Mouse (Mus musculus) olfactory bulb, adult 2 months (tissue): ENCODE data around the gene Rgs6. TPM values are rescaled to one million over a fixed set of nuclear protein-coding genes. Genes with fewer than 3 reads are reported as not detected.

Experiments used
- H3K27ac ChIP-seq: fragments of 200-500 bp; 2 replicates; pipeline ENCODE4 v1.5.1; 2012; ENCODE audit warnings: low read depth, low read length; ENCODE audit not compliant: insufficient read depth
- H3K4me1 ChIP-seq: fragments of 200-500 bp; 2 replicates; pipeline ENCODE4 v1.6.1; 2012; ENCODE audit warnings: low read length; ENCODE audit not compliant: control insufficient read depth, insufficient read depth
- H3K4me3 ChIP-seq: fragments of 200-500 bp; 2 replicates; pipeline ENCODE4 v1.5.1; 2012; ENCODE audit warnings: mild to moderate bottlenecking, low read depth, low read length, moderate library complexity; ENCODE audit not compliant: insufficient read depth
- CTCF ChIP-seq: fragments of 200-500 bp; IDR thresholded peaks from 2 replicates; pipeline ENCODE4 v1.5.1; 2012; ENCODE audit warnings: low read depth, mild to moderate bottlenecking, low read length, moderate library complexity; ENCODE audit not compliant: insufficient read depth
- POLR2A ChIP-seq: fragments of 200-500 bp; IDR thresholded peaks from 2 replicates; pipeline ENCODE4 v1.6.1; 2012; ENCODE audit warnings: mild to moderate bottlenecking, low read depth, low read length, moderate library complexity; ENCODE audit not compliant: insufficient read depth
- WGBS: fragments of 180-500 bp; shearing (Covaris S2); methylation state at CpG from one replicate; pipeline ENCODE4 v1.1.7; 2018; 5-methylcytosine and 5-hydroxymethylcytosine counted together
- polyA plus RNA-seq: library from polyadenylated mRNA; stranded (reverse); fragments of >200 nt; gene quantifications from 2 replicates; pipeline ENCODE4 v1.2.4, GENCODE M21; 2012; ENCODE audit warnings: low replicate concordance; ENCODE audit not compliant: missing spikeins, insufficient read depth, insufficient read length

The Rgs6 gene
- polyA plus RNA-seq, 1 experiment: not detected

- H3K27ac ChIP-seq: no peak overlapping the region
- H3K4me3 ChIP-seq: no peak overlapping the region
- WGBS: 58% methylated on average over 4 of the region's 4 CpGs
- H3K4me1 ChIP-seq: no peaks in the 10 kb centered on the region
- TF ChIP-seq POLR2A (no peak), CTCF (no peak)
These were observed 138.2 kb downstream of the Rgs6 start for GRCm38 (mm10) chr12:82726255-82726654.

GRCm38 (mm10) chr12:82731587-82731986 is 143.5 kb downstream of the Rgs6 start:
- TF ChIP-seq CTCF (no peak), POLR2A (no peak)
- WGBS: 75% methylated on average over 7 of the region's 7 CpGs
- no peak overlapping the region for H3K27ac ChIP-seq
- H3K4me3 ChIP-seq: no peak overlapping the region
- no peaks in the 10 kb centered on the region for H3K4me1 ChIP-seq

GRCm38 (mm10) chr12:82742955-82743354 is 154.9 kb downstream of the Rgs6 start:
- TF ChIP-seq POLR2A: no peak
- TF ChIP-seq CTCF: no peak
- H3K27ac ChIP-seq: no peak overlapping the region
- no peaks in the 10 kb centered on the region for H3K4me1 ChIP-seq
- WGBS: 86% methylated on average over 3 of the region's 3 CpGs
- H3K4me3 ChIP-seq: no peak overlapping the region

- H3K4me3 ChIP-seq: no peak overlapping the region
- no peak overlapping the region for H3K27ac ChIP-seq
- WGBS: 80% methylated on average over 3 of the region's 3 CpGs
- no peaks in the 10 kb centered on the region for H3K4me1 ChIP-seq
- TF ChIP-seq CTCF (no peak), POLR2A (no peak)
These were observed 155.9 kb downstream of the Rgs6 start for GRCm38 (mm10) chr12:82744026-82744425.

- no peak overlapping the region for H3K27ac ChIP-seq
- WGBS: 76% methylated on average over 3 of the region's 3 CpGs
- no peak overlapping the region for H3K4me3 ChIP-seq
- peaks cover 2% of the 10 kb centered on the region; the same call in 1 of the 2 replicates for H3K4me1 ChIP-seq
- TF ChIP-seq CTCF: no peak
- TF ChIP-seq POLR2A: no peak
These were observed 156.7 kb downstream of the Rgs6 start for GRCm38 (mm10) chr12:82744826-82745225.

GRCm38 (mm10) chr12:82747099-82747498 is 159.0 kb downstream of the Rgs6 start:
- TF ChIP-seq CTCF: no peak
- TF ChIP-seq POLR2A: no peak
- no peak overlapping the region for H3K4me3 ChIP-seq
- WGBS: 91% methylated on average over 4 of the region's 4 CpGs
- H3K4me1 ChIP-seq: peaks cover 9% of the 10 kb centered on the region
- H3K27ac ChIP-seq: no peak overlapping the region

- WGBS: 91% methylated on average over 2 of the region's 2 CpGs
- Histone ChIP-seq H3K4me3 (no peak overlapping the region), H3K4me1 (peaks cover 23% of the 10 kb centered on the region), H3K27ac (no peak overlapping the region)
- TF ChIP-seq POLR2A (no peak), CTCF (no peak)
These were observed 163.8 kb downstream of the Rgs6 start for GRCm38 (mm10) chr12:82751846-82752245.

GRCm38 (mm10) chr12:82754501-82754900 is 166.4 kb downstream of the Rgs6 start:
- Histone ChIP-seq H3K4me3 (no peak overlapping the region), H3K4me1 (peaks cover 22% of the 10 kb centered on the region), H3K27ac (0 out of 2 replicates have a peak overlapping the region, but pooled peaks have one; percentile 1)
- no peak for TF ChIP-seq CTCF
- no peak for TF ChIP-seq POLR2A
- 11% methylated on average over 3 of the region's 3 CpGs for WGBS

- Histone ChIP-seq H3K4me3 (no peak overlapping the region), H3K27ac (peak overlapping the region; percentile 55), H3K4me1 (peaks cover 16% of the 10 kb centered on the region)
- TF ChIP-seq CTCF: no peak
- no peak for TF ChIP-seq POLR2A
- 19% methylated on average over 6 of the region's 6 CpGs for WGBS
These were observed 168.7 kb downstream of the Rgs6 start for GRCm38 (mm10) chr12:82756756-82757155.

GRCm38 (mm10) chr12:82757367-82757766 is 169.3 kb downstream of the Rgs6 start:
- Histone ChIP-seq H3K4me1 (peaks cover 14% of the 10 kb centered on the region), H3K27ac (peak overlapping the region; percentile 65), H3K4me3 (no peak overlapping the region)
- TF ChIP-seq CTCF (no peak), POLR2A (no peak)
- WGBS: 24% methylated on average over 1 of the region's 1 CpGs
